Mouse (Mus musculus): ENCODE measurements around the gene Gm10282. TPM values are rescaled to one million over a fixed set of nuclear protein-coding genes. Genes with fewer than 3 reads are reported as not detected.

The Gm10282 gene
- total and polyA plus RNA-seq, 3 experiments = 11.7 to 133 TPM; not detected in 1

- H3K27ac ChIP-seq (ENCODE audit: control insufficient read depth, low read depth, low read length) = no peak overlapping the region
- no peaks in the 10 kb centered on the region for H3K27me3 ChIP-seq (ENCODE audit: control insufficient read depth in 1 of 2, insufficient read depth in 2 of 2, low read length in 2 of 2)
- H3K9ac ChIP-seq (ENCODE audit: control insufficient read depth, low read depth, low read length, poor library complexity, severe bottlenecking) = no peak overlapping the region
- H3K36me3 ChIP-seq (ENCODE audit: control insufficient read depth in 1 of 2, insufficient read depth in 2 of 2, low read length in 2 of 2) = peaks cover 0 to 2% of the 10 kb centered on the region in 2 experiments; a peak in 1 of 4 replicates
- no peak overlapping the region for H3K4me3 ChIP-seq (ENCODE audit: control insufficient read depth in 1 of 2, insufficient read depth in 1 of 2, low read depth in 2 of 2, low read length in 2 of 2)
- H3K4me1 ChIP-seq (ENCODE audit: control insufficient read depth in 1 of 2, insufficient read depth in 2 of 2, low read length in 2 of 2) = no peaks in the 10 kb centered on the region
- DNase-seq (ENCODE audit: low read depth, low spot score) = no peak
- H3K9me3 ChIP-seq (replicated peaks; ENCODE audit: insufficient read depth, low read length) = no peaks in the 10 kb centered on the region
- H3K79me2 ChIP-seq (ENCODE audit: control insufficient read depth, insufficient read depth, low read length, poor library complexity) = no peaks in the 10 kb centered on the region
- TF ChIP-seq USF1 (IDR thresholded peaks at IDR 0.05; ENCODE audit: low read depth, low read length) (no peak), MAX (IDR thresholded peaks at IDR 0.05; ENCODE audit: low read length) (no peak), USF2 (IDR thresholded peaks at IDR 0.05; ENCODE audit: borderline replicate concordance in 1 of 2, insufficient read depth in 1 of 2, low read depth in 1 of 2, low read length in 2 of 2) (no peak), RAD21 (IDR thresholded peaks at IDR 0.05; ENCODE audit: low read depth, low read length) (no peak), POLR2A (IDR thresholded peaks at IDR 0.05; ENCODE audit: control insufficient read depth in 1 of 2, insufficient read depth in 1 of 2, low read depth in 1 of 2, low read length in 2 of 2, poor library complexity in 1 of 2) (no peak), ZKSCAN1 (IDR thresholded peaks at IDR 0.05; ENCODE audit: low read depth, low read length) (no peak), BHLHE40 (IDR thresholded peaks at IDR 0.05; ENCODE audit: borderline replicate concordance, low read depth, low read length) (no peak), GATA1 (IDR thresholded peaks at IDR 0.05; ENCODE audit: low read depth, low read length) (no peak), TCF12 (IDR thresholded peaks at IDR 0.05; ENCODE audit: low read depth, low read length) (no peak), POLR2AphosphoS2 (IDR thresholded peaks at IDR 0.05; ENCODE audit: low read length) (no peak), NRF1 (IDR thresholded peaks at IDR 0.05; ENCODE audit: insufficient read depth, low read depth, low read length, poor library complexity, severe bottlenecking) (no peak), ZC3H11A (IDR thresholded peaks at IDR 0.05; ENCODE audit: low read depth, low read length) (no peak), MAZ (IDR thresholded peaks at IDR 0.05; ENCODE audit: low read depth, low read length) (no peak)
These were observed 37.7 kb upstream of the Gm10282 start for GRCm38 (mm10) chr8:72342556-72343300.

GRCm38 (mm10) chr8:72337034-72337433 lies 32.0 kb upstream of the Gm10282 start:
- Histone ChIP-seq H3K9me3 (replicated peaks; ENCODE audit: insufficient read depth, low read length) (no peaks in the 10 kb centered on the region), H3K4me1 (ENCODE audit: control insufficient read depth in 1 of 2, insufficient read depth in 2 of 2, low read length in 2 of 2) (no peaks in the 10 kb centered on the region), H3K27ac (ENCODE audit: control insufficient read depth, low read depth, low read length) (no peak overlapping the region), H3K27me3 (ENCODE audit: control insufficient read depth in 1 of 2, insufficient read depth in 2 of 2, low read length in 2 of 2) (no peaks in the 10 kb centered on the region), H3K9ac (ENCODE audit: control insufficient read depth, low read depth, low read length, poor library complexity, severe bottlenecking) (no peak overlapping the region), H3K4me3 (ENCODE audit: control insufficient read depth in 1 of 2, insufficient read depth in 1 of 2, low read depth in 2 of 2, low read length in 2 of 2) (no peak overlapping the region), H3K79me2 (ENCODE audit: control insufficient read depth, insufficient read depth, low read length, poor library complexity) (no peaks in the 10 kb centered on the region), H3K36me3 (ENCODE audit: control insufficient read depth in 1 of 2, insufficient read depth in 2 of 2, low read length in 2 of 2) (no peaks in the 10 kb centered on the region; a peak in 1 of 4 replicates)
- no peak for TF ChIP-seq USF1 (IDR thresholded peaks at IDR 0.05; ENCODE audit: low read depth, low read length)
- TF ChIP-seq MYB (IDR thresholded peaks at IDR 0.05; ENCODE audit: low read depth, low read length) = no peak
- no peak for TF ChIP-seq USF2 (IDR thresholded peaks at IDR 0.05; ENCODE audit: borderline replicate concordance in 1 of 2, insufficient read depth in 1 of 2, low read depth in 1 of 2, low read length in 2 of 2)
- no peak for TF ChIP-seq KAT2A (conservative IDR thresholded peaks at IDR 0.05; ENCODE audit: low read depth, low read length)
- TF ChIP-seq RAD21 (IDR thresholded peaks at IDR 0.05; ENCODE audit: low read depth, low read length) = no peak
- no peak for TF ChIP-seq ETS1 (IDR thresholded peaks at IDR 0.05; ENCODE audit: low read depth, low read length)
- no peak for TF ChIP-seq TCF12 (IDR thresholded peaks at IDR 0.05; ENCODE audit: low read depth, low read length)
- TF ChIP-seq JUND (IDR thresholded peaks at IDR 0.05; ENCODE audit: low read depth, low read length) = no peak
- TF ChIP-seq TBP (IDR thresholded peaks at IDR 0.05; ENCODE audit: low read depth, low read length) = no peak
- no peak for TF ChIP-seq ZKSCAN1 (IDR thresholded peaks at IDR 0.05; ENCODE audit: low read depth, low read length)
- TF ChIP-seq ZC3H11A (IDR thresholded peaks at IDR 0.05; ENCODE audit: low read depth, low read length) = no peak
- TF ChIP-seq CTCF (IDR thresholded peaks at IDR 0.05 in 2 of 3, conservative IDR thresholded peaks at IDR 0.05 in 1 of 3; ENCODE audit: control insufficient read depth in 1 of 3, insufficient read depth in 1 of 3, low read depth in 2 of 3, low read length in 3 of 3, poor library complexity in 1 of 3, severe bottlenecking in 1 of 3) = no peak
- no peak for DNase-seq (ENCODE audit: low read depth, low spot score)
